Mouse (Mus musculus) CH12.LX (cell line): ENCODE measurements around the gene Drosha. TPM values are rescaled to one million over a fixed set of nuclear protein-coding genes. Genes with fewer than 3 reads are reported as not detected.

ENCODE experiments used
- DNase-seq: peaks from one replicate; pipeline ENCODE4 v3.0.0-alpha.2; 2013; ENCODE audit errors: extremely low read depth
- H3K27ac ChIP-seq: 2 replicates; pipeline ENCODE4 v1.5.1; 2012; ENCODE audit warnings: low read depth, mild to moderate bottlenecking, control low read depth, moderate library complexity; ENCODE audit not compliant: insufficient read depth
- H3K27me3 ChIP-seq: replicated peaks from 2 replicates; pipeline ENCODE3; 2012; ENCODE audit warnings: inconsistent platforms
- H3K36me3 ChIP-seq, 2 experiments: replicated peaks in 1 of 2; 2 replicates each; pipeline versions ENCODE3 to v1.6.1; 2012; ENCODE audit warnings: inconsistent platforms in 1 of 2, low read length in 1 of 2, mild to moderate bottlenecking in 1 of 2, mixed read lengths in 1 of 2, moderate library complexity in 1 of 2; ENCODE audit not compliant: control insufficient read depth in 1 of 2, insufficient read depth in 1 of 2
- H3K4me1 ChIP-seq, 2 experiments: 2 replicates each; pipeline ENCODE4 v1.6.1; 2012; ENCODE audit warnings: inconsistent platforms in 1 of 2, moderate library complexity in 1 of 2; ENCODE audit not compliant: insufficient read depth in 2 of 2, control insufficient read depth in 1 of 2
- H3K4me2 ChIP-seq: 2 replicates; pipeline ENCODE4 v1.6.1; 2012; ENCODE audit warnings: low read depth, mild to moderate bottlenecking, control low read depth; ENCODE audit not compliant: poor library complexity, insufficient read depth, severe bottlenecking
- H3K4me3 ChIP-seq, 3 experiments: fragments of 150-350 bp in 1 of 3; sonication (generic) in 1 of 3; replicated peaks in 1 of 3; 2 replicates each; pipeline versions ENCODE3 to v1.5.1; 2011 to 2012; ENCODE audit warnings: low read depth in 2 of 3, low read length in 2 of 3, mild to moderate bottlenecking in 2 of 3, moderate library complexity in 2 of 3, control low read depth in 1 of 3, improper control_type of control experiment in 1 of 3, inconsistent platforms in 1 of 3, mixed read lengths in 1 of 3; ENCODE audit not compliant: poor library complexity in 1 of 3
- H3K79me2 ChIP-seq: replicated peaks from 2 replicates; pipeline ENCODE4 v1.6.1; 2012; ENCODE audit warnings: mild to moderate bottlenecking, moderate library complexity; ENCODE audit not compliant: control insufficient read depth, poor library complexity, insufficient read depth, severe bottlenecking; ENCODE audit errors: extremely low read depth
- H3K9ac ChIP-seq: 2 replicates; pipeline ENCODE4 v1.6.1; 2012; ENCODE audit warnings: low read depth, mild to moderate bottlenecking, control low read depth, moderate library complexity; ENCODE audit not compliant: insufficient read depth
- H3K9me3 ChIP-seq: replicated peaks from 2 replicates; pipeline ENCODE3; 2012; ENCODE audit warnings: low read length, inconsistent platforms, mixed read lengths
- BHLHE40 ChIP-seq: IDR thresholded peaks from 2 replicates; pipeline ENCODE4 v1.6.1; 2011; ENCODE audit warnings: mild to moderate bottlenecking, low read depth, low read length, improper control_type of control experiment
- E2F4 ChIP-seq: IDR thresholded peaks from 2 replicates; pipeline ENCODE4 v1.6.1; 2011; ENCODE audit warnings: low read depth, low read length, improper control_type of control experiment; ENCODE audit not compliant: insufficient replicate concordance
- ELF1 ChIP-seq: IDR thresholded peaks from 2 replicates; pipeline ENCODE4 v1.6.1; 2014; ENCODE audit warnings: low read depth, mild to moderate bottlenecking, inconsistent platforms, low read length, improper control_type of control experiment
- EP300 ChIP-seq: IDR thresholded peaks from 2 replicates; pipeline ENCODE4 v1.6.1; 2011; ENCODE audit warnings: low read length, improper control_type of control experiment
- ETS1 ChIP-seq: conservative IDR thresholded peaks from 2 replicates; pipeline ENCODE4 v1.6.1; 2012; ENCODE audit warnings: low read depth, mild to moderate bottlenecking, inconsistent platforms, low read length, improper control_type of control experiment, moderate library complexity
- GABPA ChIP-seq: IDR thresholded peaks from 2 replicates; pipeline ENCODE4 v1.6.1; 2012; ENCODE audit warnings: low read depth, low read length, improper control_type of control experiment, inconsistent platforms; ENCODE audit not compliant: insufficient replicate concordance
- IRF4 ChIP-seq: IDR thresholded peaks from 2 replicates; pipeline ENCODE4 v1.6.1; 2014; ENCODE audit warnings: low read depth, mild to moderate bottlenecking, inconsistent platforms, low read length, improper control_type of control experiment
- JUN ChIP-seq: IDR thresholded peaks from 2 replicates; pipeline ENCODE4 v1.6.1; 2011; ENCODE audit warnings: low read depth, mild to moderate bottlenecking, low read length, improper control_type of control experiment, moderate library complexity; ENCODE audit not compliant: insufficient read depth
- JUND ChIP-seq: conservative IDR thresholded peaks from 2 replicates; pipeline ENCODE4 v1.6.1; 2011; ENCODE audit warnings: low read depth, low read length, improper control_type of control experiment
- MAFK ChIP-seq: IDR thresholded peaks from 2 replicates; pipeline ENCODE4 v1.6.1; 2011; ENCODE audit warnings: low read length, improper control_type of control experiment; ENCODE audit not compliant: insufficient replicate concordance
- MAX ChIP-seq: IDR thresholded peaks from 2 replicates; pipeline ENCODE4 v1.6.1; 2011; ENCODE audit warnings: low read length, improper control_type of control experiment
- MEF2A ChIP-seq: IDR thresholded peaks from 2 replicates; pipeline ENCODE4 v1.6.1; 2014; ENCODE audit warnings: low read depth, mild to moderate bottlenecking, inconsistent platforms, low read length, improper control_type of control experiment, borderline replicate concordance
- MXI1 ChIP-seq: IDR thresholded peaks from 2 replicates; pipeline ENCODE4 v1.6.1; 2011; ENCODE audit warnings: mild to moderate bottlenecking, low read depth, low read length, improper control_type of control experiment
- MYC ChIP-seq: IDR thresholded peaks from 2 replicates; pipeline ENCODE4 v1.6.1; 2011; ENCODE audit warnings: low read depth, mild to moderate bottlenecking, improper control_type of control experiment, low read length
- NRF1 ChIP-seq: IDR thresholded peaks from 2 replicates; pipeline ENCODE4 v1.6.1; 2014; ENCODE audit warnings: low read depth, mild to moderate bottlenecking, inconsistent platforms, low read length, improper control_type of control experiment, moderate library complexity
- PAX5 ChIP-seq: IDR thresholded peaks from 2 replicates; pipeline ENCODE4 v1.6.1; 2012; ENCODE audit warnings: low read length, inconsistent platforms, mixed read lengths
- POLR2AphosphoS2 ChIP-seq: IDR thresholded peaks from 2 replicates; pipeline ENCODE4 v1.6.1; 2011; ENCODE audit warnings: low read depth, low read length, improper control_type of control experiment
- RCOR1 ChIP-seq: conservative IDR thresholded peaks from 2 replicates; pipeline ENCODE4 v1.6.1; 2012; ENCODE audit warnings: low read depth, mild to moderate bottlenecking, inconsistent platforms, low read length, improper control_type of control experiment
- TCF12 ChIP-seq: IDR thresholded peaks from 2 replicates; pipeline ENCODE4 v1.6.1; 2014; ENCODE audit warnings: low read depth, mild to moderate bottlenecking, inconsistent platforms, low read length, improper control_type of control experiment
- UBTF ChIP-seq: IDR thresholded peaks from 2 replicates; pipeline ENCODE4 v1.6.1; 2012; ENCODE audit warnings: low read depth, mild to moderate bottlenecking, inconsistent platforms, low read length, improper control_type of control experiment, moderate library complexity
- USF1 ChIP-seq: IDR thresholded peaks from 2 replicates; pipeline ENCODE4 v1.6.1; 2014; ENCODE audit warnings: low read depth, mild to moderate bottlenecking, inconsistent platforms, low read length, improper control_type of control experiment
- ZKSCAN1 ChIP-seq: IDR thresholded peaks from 2 replicates; pipeline ENCODE4 v1.6.1; 2012; ENCODE audit warnings: low read depth, inconsistent platforms, low read length, improper control_type of control experiment, borderline replicate concordance
- ZMIZ1 ChIP-seq: IDR thresholded peaks from 2 replicates; pipeline ENCODE4 v1.6.1; 2012; ENCODE audit warnings: low read depth, mild to moderate bottlenecking, inconsistent platforms, low read length, improper control_type of control experiment
- ZNF384 ChIP-seq: IDR thresholded peaks from 2 replicates; pipeline ENCODE4 v1.6.1; 2012; ENCODE audit warnings: low read depth, low read length, improper control_type of control experiment, inconsistent platforms
- dilution Hi-C: fragments of 300-500 bp; cut with MboI; formaldehyde crosslinking; loops from 2 replicates; pipeline ENCODE4 v1.14.3; 2020; ENCODE audit warnings: low sequenced_read_pairs; ENCODE audit not compliant: extremely low pct_unique_long_range_greater_than_20kb, extremely low pct_ligation_motif_present
- in situ Hi-C: fragments of 300-500 bp; cut with MboI; formaldehyde crosslinking; loops from 3 replicates; pipeline ENCODE4 v1.14.3; 2019; ENCODE audit warnings: low sequenced_read_pairs, low pct_ligation_motif_present, low pct_unique_long_range_greater_than_20kb, mixed read lengths
- polyA plus RNA-seq: library from polyadenylated mRNA; unstranded; fragments of >175 nt; gene quantifications from 2 replicates; pipeline ENCODE4 v1.2.1, GENCODE M21; 2012; ENCODE audit warnings: low read depth; ENCODE audit not compliant: insufficient read length
- total RNA-seq, 2 experiments: library from RNA; depleted of rRNA; stranded (reverse); fragments of 300-350 nt in 1 of 2; fragments of >200 nt in 1 of 2; gene quantifications; 2 replicates each; pipeline ENCODE4 v1.2.3; 2012 to 2014

Gene Drosha
- total and polyA plus RNA-seq, 3 experiments = 23.4 to 81.9 (median 24.8) TPM

GRCm38 (mm10) chr15:12833385-12833784 is 8.8 kb downstream of the Drosha start:
- dilution Hi-C loops = no loop called here
- Histone ChIP-seq H3K4me1 (no peaks in the 10 kb centered on the region), H3K9me3 (no peaks in the 10 kb centered on the region), H3K9ac (no peak overlapping the region), H3K27ac (no peak overlapping the region), H3K27me3 (no peaks in the 10 kb centered on the region), H3K4me3 (no peak overlapping the region), H3K36me3 (peaks cover 64 to 76% of the 10 kb centered on the region in 2 experiments), H3K79me2 (no peaks in the 10 kb centered on the region), H3K4me2 (no peak overlapping the region)
- in situ Hi-C loops = no loop called here
- TF ChIP-seq ELF1 (no peak), GABPA (no peak), PAX5 (no peak), ZMIZ1 (no peak)
- no peak for DNase-seq

GRCm38 (mm10) chr15:12834231-12834630 is 9.6 kb downstream of the Drosha start:
- H3K4me3 ChIP-seq = no peak overlapping the region
- H3K36me3 ChIP-seq = peaks cover 61 to 72% of the 10 kb centered on the region in 2 experiments
- H3K27me3 ChIP-seq = no peaks in the 10 kb centered on the region
- in situ Hi-C loops (no loop called here), dilution Hi-C loops (no loop called here)
- no peaks in the 10 kb centered on the region for H3K79me2 ChIP-seq
- no peaks in the 10 kb centered on the region for H3K4me1 ChIP-seq
- H3K9me3 ChIP-seq = no peaks in the 10 kb centered on the region
- TF ChIP-seq GABPA = no peak
- no peak for TF ChIP-seq MAX
- TF ChIP-seq ZKSCAN1 = no peak
- no peak for TF ChIP-seq ZNF384
- no peak for TF ChIP-seq UBTF
- TF ChIP-seq MXI1 = no peak
- no peak for TF ChIP-seq MEF2A
- no peak for TF ChIP-seq EP300
- no peak for TF ChIP-seq BHLHE40
- TF ChIP-seq IRF4 = no peak
- TF ChIP-seq MAFK = no peak
- TF ChIP-seq, all 38 proteins: peak for 0
- Histone ChIP-seq H3K27ac (no peak overlapping the region), H3K9ac (no peak overlapping the region), H3K4me2 (no peak overlapping the region)
- DNase-seq = no peak

GRCm38 (mm10) chr15:12840737-12841136 is 16.1 kb downstream of the Drosha start:
- no peak for TF ChIP-seq NRF1
- no peak for TF ChIP-seq GABPA
- TF ChIP-seq ELF1 = no peak
- no peak for TF ChIP-seq ETS1
- TF ChIP-seq USF1 = no peak
- no peak for TF ChIP-seq MYC
- no peak for TF ChIP-seq RCOR1
- TF ChIP-seq ZKSCAN1 = no peak
- no peak for TF ChIP-seq ZNF384
- no peak for TF ChIP-seq MEF2A
- no peak for TF ChIP-seq E2F4
- TF ChIP-seq BHLHE40 = no peak
- TF ChIP-seq TCF12 = no peak
- no peak for TF ChIP-seq JUND
- no peak for TF ChIP-seq JUN
- no peak for TF ChIP-seq MAFK
- no peak for TF ChIP-seq MXI1
- no peak for TF ChIP-seq POLR2AphosphoS2
- TF ChIP-seq, all 38 proteins: peak for 0
- dilution Hi-C loops = no loop called here
- no peaks in the 10 kb centered on the region for H3K4me1 ChIP-seq
- no peak for DNase-seq
- no peaks in the 10 kb centered on the region for H3K27me3 ChIP-seq
- no peaks in the 10 kb centered on the region for H3K9me3 ChIP-seq
- no peak overlapping the region for H3K4me2 ChIP-seq
- H3K27ac ChIP-seq = no peak overlapping the region
- H3K79me2 ChIP-seq = no peaks in the 10 kb centered on the region
- peaks cover 74 to 92% of the 10 kb centered on the region in 2 experiments for H3K36me3 ChIP-seq
- in situ Hi-C loops = no loop called here
- H3K4me3 ChIP-seq = no peak overlapping the region
- H3K9ac ChIP-seq = no peak overlapping the region
